Mouse (Mus musculus) erythroblast, embryonic 14.5 days (primary cell): ENCODE data around the gene Epha3.

ENCODE experiments used
- GATA1 ChIP-seq: IDR thresholded peaks from 2 replicates; pipeline ENCODE4 v1.6.1; 2012; ENCODE audit warnings: low read length, inconsistent platforms, mixed read lengths
- TAL1 ChIP-seq: IDR thresholded peaks from 3 replicates; pipeline ENCODE4 v1.6.1; 2012; ENCODE audit warnings: low read length, inconsistent platforms, mixed read lengths

- TF ChIP-seq TAL1 (no peak), GATA1 (no peak)
Observed at GRCm38 (mm10) chr16:63745465-63745864, 118.5 kb downstream of the Epha3 start.
